Mouse (Mus musculus) frontal cortex, postnatal 10 days (tissue): ENCODE results near the gene Cnih1.
"Not testable (repeated sequence)": the region's sequence is repeated elsewhere in the genome, so short reads cannot be mapped to it uniquely, and the experiment has no call there.

Experiments
- DNase-seq, 2 experiments: peaks; one replicate each; pipeline ENCODE4 v3.0.0; 2022; ENCODE audit warnings: low spot score in 2 of 2, mixed read lengths in 1 of 2

The Cnih1 gene

GRCm38 (mm10) chr14:46787787-46788504, at the start of gene Cnih1:
Gene Cnih1 (minus strand): TSS chr14:46788411.
- peak; percentile 75 to 88 for DNase-seq

DNA sequence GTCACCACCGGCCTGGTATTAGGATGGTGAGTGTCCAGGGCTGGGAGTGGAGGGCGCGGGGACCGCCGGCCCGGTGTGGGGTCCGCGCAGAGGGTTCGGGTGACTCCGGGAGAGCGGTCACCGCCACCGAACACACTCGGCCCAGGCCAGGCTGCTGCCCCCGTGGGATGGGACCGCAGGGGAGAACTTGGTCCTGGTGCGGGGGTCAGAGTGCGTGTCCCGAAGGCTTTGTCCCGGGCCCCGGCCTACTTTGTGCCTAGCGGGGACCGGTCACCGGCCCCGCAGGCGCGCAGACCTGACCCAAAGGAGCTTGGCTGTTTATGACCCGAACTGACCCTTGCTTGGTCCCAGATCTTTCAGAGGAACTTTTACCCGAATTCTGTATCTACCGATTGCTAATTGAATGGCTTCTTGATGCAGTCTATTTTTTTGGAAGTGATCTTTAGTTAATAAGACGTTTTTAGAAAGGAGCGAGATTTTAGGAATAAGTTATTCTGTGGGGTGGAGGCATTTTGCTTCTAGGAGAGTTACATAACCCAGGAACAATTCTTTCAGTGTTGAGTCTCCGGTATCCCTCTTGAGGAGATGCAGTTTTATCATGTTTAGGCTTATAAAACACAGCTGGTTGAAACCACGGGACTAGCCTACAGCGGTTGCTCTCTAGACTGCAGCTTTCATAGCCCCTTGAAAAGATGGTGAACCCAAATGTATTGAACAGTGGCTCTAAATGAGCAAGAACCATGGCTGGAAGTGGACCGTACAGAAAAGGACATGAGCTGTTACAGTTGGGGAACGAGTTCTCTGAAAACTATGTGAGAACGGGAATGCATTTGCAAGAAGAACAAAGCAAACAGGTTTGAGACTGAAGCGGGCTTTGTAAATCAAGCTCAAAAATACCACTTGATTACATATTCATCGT, 44.4 kb upstream of the Cnih1 start:
- DNase-seq, result no peak

DNA sequence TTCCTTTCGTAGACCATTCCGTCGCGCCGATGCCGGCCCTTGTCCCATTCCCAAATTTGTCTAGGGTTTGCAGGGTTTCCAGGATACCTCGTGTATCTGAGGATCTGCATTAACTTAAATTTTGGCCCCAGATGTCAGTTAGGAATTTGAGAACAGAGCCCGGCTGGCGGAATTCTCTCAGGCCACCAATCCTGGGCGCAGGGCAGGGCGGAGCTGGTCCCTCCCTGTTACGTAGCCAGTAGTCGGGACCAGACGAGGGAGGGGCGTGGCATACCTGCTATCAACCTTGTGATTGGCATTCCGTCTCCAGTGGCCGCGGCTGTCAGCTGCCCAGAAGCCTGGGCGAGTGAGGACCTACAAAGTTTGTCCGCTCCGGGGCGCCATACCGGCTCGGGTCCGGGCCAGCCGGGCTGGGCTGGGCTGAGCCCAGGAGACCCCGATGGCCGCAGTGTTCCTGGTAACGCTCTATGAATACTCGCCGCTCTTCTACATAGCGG, 43.7 kb upstream of the Cnih1 start, which contains the start of gene Cgrrf1:
Gene Cgrrf1, plus strand, starts transcription at position 289 of the 497 bp plus-strand sequence.
- DNase-seq, result peak; percentile 87 to 88

- DNase-seq, result no peak
Observed at GRCm38 (mm10) chr14:46831295-46831694, 43.1 kb upstream of the Cnih1 start.

- no peak for DNase-seq
Observed at GRCm38 (mm10) chr14:46827430-46827829, 39.2 kb upstream of the Cnih1 start.

DNA sequence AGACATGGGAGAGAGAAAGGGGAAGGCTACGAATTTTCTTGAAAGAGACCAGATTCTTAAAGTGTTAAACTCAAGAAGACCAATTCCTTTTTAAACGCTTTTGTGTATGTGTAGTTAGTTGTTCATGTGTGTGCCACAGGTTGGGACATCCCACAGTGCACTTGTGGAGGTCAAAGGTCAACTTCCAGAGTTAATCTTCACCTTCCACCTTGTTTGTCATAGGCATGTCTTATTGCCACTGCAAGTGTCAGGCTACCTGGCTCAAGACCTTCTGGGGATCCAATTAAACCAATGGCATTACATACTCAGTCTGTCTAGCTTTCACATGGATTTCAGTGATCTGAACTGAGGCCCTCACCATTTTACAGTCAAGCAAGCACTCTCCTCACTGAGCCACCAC, 35.8 kb upstream of the Cnih1 start:
- no peak for DNase-seq

- DNase-seq, result peak; percentile 92 to 95
Observed at GRCm38 (mm10) chr14:46821873-46822716, 33.9 kb upstream of the Cnih1 start, which contains the start of gene Gmfb. Gene Gmfb (minus strand): TSS chr14:46822242.

DNA sequence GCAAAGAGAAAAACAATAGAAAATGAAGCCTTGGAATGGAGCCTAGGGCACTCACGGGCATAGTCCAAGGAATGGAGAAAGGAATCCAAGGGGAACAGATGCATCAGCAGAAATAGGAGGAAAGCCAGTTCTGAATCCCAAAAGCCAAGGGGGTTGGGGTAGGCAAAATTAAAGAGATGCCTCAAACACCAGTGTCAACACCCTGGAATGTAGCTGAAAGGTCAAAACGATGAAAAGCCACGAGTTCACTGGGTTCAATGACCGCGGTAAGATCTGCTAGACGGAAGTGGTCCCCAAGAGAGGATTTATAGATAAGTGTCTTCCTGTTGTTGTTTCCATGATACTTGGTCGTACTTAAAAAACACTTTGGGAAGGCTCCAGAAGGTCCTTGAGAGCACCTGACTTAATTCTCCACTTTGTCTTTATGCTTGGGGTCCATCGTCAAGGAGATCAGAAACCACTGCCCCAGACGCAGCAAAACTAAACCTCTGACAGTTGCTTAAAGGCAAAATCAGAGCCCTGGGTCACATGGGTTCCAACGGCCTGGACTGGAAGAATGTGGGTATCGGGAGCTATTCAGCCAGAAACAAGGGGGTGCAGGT, 33.2 kb upstream of the Cnih1 start:
- no peak for DNase-seq

DNA sequence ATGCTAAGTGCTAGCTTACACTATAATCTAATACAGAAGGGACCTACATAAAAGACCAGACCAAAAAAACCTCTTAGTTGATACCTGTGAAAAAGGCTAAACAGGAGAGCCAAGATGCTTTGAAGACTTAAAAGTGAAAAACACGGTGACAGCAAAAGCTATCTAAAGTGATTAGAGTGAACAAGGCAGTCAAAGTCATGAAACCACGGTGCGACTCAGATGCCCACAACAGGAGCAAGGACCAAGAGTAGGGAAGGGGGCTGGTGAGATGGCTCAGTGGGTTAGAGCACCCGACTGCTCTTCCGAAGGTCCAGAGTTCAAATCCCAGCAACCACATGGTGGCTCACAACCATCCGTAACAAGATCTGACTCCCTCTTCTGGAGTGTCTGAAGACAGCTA, 31.8 kb upstream of the Cnih1 start:
- not testable (repeated sequence) for DNase-seq

DNA sequence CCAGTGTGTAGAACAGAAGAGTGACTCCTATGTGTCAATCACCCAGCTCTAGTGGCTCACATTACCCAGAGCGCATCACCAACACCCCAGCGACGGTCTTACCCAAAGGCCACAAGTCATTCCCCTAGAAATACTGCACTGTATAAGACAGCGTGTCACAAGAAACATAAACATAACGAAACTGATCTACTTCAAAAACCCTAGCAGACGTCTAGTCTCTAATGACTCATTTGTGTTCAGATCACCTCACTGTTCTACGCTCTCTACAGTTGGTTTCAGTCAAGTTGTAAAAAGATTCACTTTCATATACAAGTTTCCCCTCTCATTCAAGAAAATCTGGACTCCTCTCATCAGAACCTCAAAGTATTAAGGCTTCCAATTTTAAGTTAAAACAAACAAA, 30.5 kb upstream of the Cnih1 start:
- DNase-seq, result no peak

DNA sequence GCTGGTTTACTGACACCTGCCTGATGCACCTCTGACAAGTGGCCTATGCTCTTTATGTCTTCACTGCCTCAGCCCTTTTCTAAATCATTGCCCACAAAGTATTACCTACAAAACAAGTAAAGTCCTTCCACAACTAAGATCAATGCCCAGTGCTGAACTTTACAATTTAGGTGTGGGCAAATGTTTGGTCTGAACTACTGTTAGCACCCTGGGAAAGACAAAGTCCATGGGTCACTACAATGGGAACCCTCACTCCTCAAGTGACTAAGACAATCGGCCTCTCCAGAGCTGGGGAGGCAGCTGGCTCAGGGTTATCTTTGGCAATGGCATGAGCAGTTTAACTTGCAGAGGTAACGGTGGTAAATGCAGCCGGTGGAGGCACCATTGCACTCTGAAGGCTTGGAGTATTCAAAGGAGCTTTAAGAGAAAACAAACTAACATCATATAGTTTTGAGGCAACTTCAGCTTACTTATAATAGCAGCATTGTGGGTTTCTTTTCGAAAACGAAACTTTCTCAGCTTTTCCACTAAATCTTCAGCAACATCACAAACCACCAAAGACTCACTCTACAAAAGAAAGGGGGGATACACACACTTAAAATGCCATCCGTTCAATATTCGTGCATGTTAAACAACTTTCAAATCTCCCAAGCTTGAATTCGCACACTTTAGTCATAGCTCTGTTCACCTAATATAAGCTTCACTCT, 28.9 kb upstream of the Cnih1 start:
- no peak for DNase-seq

DNA sequence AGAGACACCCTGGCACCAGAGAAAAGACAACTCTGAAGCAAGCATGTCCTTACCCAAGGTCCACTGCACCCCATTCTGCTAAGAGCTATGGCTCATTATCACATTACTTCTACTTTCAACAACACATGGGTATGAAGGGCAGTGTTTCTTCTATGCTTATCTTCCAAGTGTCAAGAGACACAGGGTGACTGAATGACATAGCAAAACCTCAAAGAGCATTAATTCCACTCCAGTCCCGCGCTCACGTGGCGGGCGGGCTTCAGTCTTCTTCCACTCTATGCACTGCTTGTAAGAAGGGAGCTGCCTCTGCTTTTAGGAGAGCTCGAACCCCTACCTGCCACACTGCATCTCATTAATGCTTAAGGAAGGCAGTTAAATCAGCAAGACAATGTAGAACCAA, 27.4 kb upstream of the Cnih1 start:
- no peak for DNase-seq

DNA sequence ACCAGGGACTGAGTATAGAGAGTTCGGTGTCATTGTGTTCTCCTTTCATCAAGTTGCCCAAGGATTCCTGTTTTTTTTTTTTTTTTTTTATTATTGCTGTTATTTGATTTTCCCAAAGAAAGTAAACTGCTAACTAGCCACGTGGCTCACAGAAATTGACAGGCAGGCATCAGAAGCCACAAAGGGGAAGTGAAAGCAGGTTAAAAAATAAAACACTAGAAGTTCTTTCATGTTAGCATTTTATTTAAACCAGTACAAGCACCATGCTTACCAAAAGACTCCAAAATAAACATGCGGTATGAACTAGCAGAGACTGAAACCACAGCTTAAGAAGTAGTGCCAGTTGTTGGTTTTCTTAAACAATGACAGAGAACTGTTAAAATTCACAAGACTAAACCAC, 19.7 kb upstream of the Cnih1 start:
- DNase-seq, result no peak

DNA sequence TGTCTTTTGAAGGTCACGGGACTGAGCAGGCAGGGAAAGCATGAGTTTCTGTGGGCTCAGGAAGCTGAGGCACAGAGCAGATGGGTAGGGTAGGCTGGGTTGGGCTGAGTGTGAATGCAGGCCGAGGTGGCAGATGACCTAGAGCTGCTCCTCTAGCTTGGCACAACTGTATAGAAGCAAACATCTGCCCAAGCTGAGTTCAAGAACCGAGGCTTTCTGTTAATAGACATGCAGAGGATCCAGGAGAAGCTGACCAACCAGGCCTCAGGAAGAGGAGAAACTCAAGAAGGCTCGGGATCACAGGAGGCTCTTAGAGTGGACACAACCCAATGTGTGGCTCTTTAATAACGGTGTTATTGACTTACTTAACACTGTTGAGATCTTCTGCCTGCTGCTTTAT, 18.0 kb upstream of the Cnih1 start:
- no peak for DNase-seq

GRCm38 (mm10) chr14:46803791-46804190, 15.6 kb upstream of the Cnih1 start:
- no peak for DNase-seq

DNA sequence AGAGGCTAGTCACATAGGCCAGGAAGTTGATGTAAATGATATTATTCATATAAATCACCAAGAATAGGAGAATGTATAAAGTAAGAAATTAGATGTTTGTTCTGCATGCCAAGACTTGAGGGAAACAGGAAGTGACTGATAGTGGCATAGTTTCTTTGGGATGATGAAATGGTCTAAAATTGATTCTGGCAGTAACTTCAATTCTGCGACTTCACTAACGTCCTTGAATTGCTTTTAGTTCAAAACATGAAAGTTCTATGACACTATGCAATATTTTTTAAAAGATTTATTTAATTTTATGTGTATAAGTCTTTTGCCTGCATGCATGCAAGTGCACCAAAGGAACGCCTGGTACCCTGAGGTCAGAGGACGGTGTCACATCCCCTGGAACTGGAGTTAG, 15.0 kb upstream of the Cnih1 start:
- DNase-seq, result no peak

GRCm38 (mm10) chr14:46800684-46801345, 12.6 kb upstream of the Cnih1 start:
- no peak for DNase-seq

GRCm38 (mm10) chr14:46794157-46794556, 5.9 kb upstream of the Cnih1 start:
- DNase-seq, result no peak

DNA sequence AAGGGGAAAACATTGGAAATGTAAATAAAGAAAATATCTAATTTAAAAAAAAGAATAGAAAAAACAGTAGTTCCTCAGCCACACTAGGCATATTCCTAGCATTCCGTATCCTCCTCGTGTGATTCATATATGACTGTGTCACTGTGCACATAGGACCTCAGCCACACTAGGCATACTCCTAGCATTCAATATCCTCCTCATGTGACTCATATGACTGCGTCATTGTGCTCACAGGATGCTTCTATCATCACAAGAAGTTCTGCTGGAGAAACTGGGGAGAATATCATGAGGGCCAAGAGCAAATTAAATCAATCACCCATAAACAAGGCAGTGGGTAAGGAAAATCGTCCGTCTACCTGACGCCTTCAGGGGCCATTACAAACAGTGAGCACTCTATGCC, 2.5 kb upstream of the Cnih1 start:
- DNase-seq, result no peak

GRCm38 (mm10) chr14:46790303-46790702, 2.1 kb upstream of the Cnih1 start:
- no peak for DNase-seq
